Mouse (Mus musculus) Muller cell, postnatal 12 days (primary cell): ENCODE results near the gene Acan.
A peak's percentile ranks its signal among the peaks of the same experiment; 100 is the strongest.

Experiments
- DNase-seq: peaks from one replicate; pipeline ENCODE4 v3.0.0-alpha.2; 2015; ENCODE audit errors: inconsistent ontology term

Gene Acan

DNA sequence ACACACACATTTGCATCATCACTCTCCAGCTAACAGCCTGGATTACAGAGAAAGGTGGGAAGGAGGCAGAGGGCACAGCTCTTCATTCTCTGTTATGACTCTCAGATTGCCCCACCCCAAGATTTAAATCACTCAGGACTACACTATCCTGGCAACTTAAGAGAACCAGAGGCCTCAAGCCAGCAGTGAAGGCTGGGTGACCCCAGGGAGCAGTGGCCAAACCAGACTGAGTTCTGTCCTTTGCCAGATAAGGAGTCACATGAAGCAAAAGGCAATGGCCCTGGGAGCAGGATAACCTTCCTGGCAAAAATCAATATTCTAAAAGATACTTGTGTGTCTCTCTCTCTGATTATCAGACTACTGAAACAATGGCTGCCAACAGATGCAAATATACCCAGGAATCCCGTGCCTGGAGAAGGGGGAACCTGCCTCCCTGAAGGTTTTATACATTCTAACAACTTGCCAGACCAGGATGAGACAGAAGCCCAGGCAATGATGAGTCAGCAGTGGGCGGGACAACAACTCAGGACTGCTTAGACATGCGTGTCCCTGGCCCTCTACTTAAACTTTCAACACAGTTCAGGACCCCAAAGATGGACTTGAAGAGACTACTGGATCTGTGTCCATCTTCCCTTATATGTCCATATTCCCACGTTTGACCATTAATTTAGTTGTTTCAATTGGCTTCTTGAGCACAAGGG lies 86.8 kb downstream of the Acan start:
- DNase-seq = no peak

GRCm38 (mm10) chr7:79140897-79141296 lies 87.6 kb downstream of the Acan start:
- DNase-seq = peak; percentile 75

DNA sequence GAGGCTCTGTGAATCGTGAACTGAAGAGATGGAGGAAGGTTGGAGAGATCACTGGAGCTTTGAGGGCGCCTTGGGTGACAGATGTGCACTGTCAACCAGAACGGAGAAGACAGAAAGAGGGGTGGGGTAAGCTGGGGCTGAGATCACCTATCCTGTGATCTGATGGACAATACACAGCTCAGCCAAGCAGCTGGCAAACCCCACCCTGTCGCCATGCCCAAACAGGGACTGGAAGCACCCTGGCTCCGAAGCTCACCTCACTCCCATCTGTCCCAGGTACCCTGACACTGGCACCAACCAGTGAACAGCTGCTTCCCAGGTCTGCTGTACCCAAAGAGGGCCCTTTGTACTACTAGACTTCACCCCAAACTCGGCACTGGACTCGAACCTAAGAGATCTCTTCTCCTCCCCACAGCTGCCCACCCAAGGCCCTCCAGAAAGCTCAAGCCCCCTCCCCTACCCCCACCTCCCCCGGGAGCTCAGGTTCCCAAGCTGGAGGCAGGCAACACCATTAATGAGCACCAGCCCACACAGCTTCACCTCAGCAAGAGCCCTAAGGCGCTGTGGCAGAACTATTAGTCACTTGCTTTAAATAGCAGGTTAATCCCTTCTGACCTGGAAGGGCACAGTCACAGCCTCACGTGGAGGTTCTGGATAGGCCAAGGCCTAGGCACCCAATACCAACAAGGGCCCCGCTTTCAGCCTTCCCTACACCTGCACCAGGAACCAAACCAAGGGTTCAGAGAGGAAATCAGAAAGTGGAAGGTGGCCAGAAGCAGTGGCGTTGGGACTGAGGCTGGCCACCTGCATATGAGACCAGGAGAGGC lies 93.9 kb downstream of the Acan start:
- DNase-seq = no peak

- no peak for DNase-seq
These were observed 94.8 kb downstream of the Acan start for GRCm38 (mm10) chr7:79147931-79148653.

DNA sequence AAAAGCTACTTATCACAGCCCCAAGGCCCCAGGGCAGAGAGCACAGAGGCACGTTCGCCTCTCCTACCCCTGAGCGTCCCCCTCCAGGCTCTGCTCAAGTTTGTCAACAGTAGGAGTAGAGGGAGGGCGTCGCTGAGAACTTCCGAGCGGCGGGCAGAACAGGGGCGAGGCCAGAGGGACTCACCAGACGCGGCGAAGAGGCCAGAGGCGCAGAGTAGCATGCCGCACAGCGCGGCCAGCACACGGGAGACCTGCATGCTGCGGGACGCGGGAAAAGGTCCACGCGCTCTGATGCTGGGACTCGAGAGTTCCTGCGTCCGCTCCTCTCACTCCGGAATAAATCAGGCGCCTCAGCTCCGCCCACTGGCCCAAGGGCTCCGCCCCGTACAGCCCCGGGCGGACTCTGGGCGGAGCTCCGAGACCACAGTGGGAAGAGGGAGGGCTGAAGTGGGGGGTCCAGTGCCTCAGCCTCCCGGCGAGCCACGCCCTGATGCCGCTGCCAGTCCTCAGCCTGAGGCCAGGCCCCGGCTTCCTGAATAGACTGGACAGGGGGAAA lies 95.5 kb downstream of the Acan start, which contains the start of gene Mfge8:
Mfge8 (minus strand) TSS at position 350 of the 556 bp plus-strand sequence.
- DNase-seq = peak; percentile 97

DNA sequence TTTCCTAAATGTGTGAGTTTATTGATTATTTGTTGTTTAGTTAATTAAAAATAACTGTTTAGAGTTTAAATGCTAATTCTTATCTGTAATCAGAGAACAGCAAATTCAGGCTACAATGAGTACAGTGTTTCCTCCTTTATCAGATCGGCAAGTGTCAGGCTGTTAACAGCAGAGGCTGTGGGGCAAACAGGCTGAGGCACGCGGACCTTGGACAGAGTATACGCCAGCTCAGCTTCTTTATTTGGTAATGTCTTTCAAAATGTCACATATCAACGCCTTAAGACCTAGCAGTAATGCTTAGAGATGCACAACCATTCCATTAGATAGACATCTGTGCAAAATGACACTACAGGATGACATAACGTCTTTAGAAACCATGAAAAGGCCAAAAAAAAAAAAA lies 96.2 kb downstream of the Acan start:
- no peak for DNase-seq

DNA sequence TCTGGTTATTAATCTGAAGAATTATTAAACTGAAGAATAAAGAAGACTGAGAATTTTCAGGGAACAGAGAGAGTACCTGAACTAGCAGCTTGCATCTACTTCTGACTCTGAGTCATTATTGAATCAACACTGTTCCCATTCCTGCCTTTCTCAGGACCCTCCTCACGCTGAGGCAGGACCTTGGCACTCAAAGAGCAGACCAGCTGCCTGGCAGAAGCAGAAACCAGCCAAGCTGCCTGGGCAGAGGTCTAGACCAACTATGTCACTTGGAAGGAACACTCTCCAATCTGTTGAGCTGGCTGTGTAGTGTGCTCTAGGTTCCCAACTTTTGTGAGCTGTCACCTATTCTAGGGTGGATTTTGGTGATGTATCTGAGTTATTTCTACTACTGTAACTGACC lies 106.1 kb downstream of the Acan start:
- DNase-seq = no peak
